Comparison of ENCODE assay signal across 9 mouse cellular contexts in the genomic region with DNA sequence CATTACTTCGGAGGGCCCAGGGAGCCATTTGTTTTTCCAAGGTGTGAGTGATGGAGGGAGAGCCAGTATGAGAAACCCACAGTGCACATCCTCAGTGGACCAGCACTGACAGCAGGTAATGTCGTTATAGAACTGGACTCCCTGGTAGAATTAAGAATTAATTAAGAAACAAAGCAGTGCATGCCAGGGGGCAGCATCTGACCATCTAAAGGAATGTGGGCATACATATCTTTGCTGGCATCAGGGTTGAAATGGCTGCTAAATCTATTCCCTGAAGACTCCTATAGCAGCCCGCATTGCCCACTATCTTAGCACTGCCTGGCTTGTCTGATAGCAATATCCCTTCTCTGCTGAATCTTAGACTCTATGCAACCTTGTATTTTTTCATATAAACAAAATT.
DNase-seq lines count a peak whose midpoint lies in the region; ATAC-seq and TF ChIP-seq lines count a peak whose summit lies in the region.
"Had no signal": no experiment of that assay in that cellular context is flagged by ENCODE, and none has a peak within 500 bp of the region (broad histone marks: within the 10 kb centered on the region; RNA-seq: fewer than 3 reads in every experiment).

No protein-coding gene starts in this region.

- no peaks in the 10 kb centered on the region for H3K79me2 ChIP-seq in MEL (ENCODE audit: control insufficient read depth, insufficient read depth, low read length, poor library complexity)

- H3K27ac ChIP-seq in forebrain, postnatal 0 days (ENCODE audit: low read depth, low read length) = no peak overlapping the region
- H3K27ac ChIP-seq in forebrain, embryonic 13.5 days = no peak overlapping the region
- H3K27ac ChIP-seq in liver, postnatal 0 days (ENCODE audit: low read depth) = no peak overlapping the region
- no peak overlapping the region for H3K27ac ChIP-seq in liver, embryonic 12.5 days
- H3K27ac ChIP-seq in MEL (ENCODE audit: control insufficient read depth, low read depth, low read length) = no peak overlapping the region
- no peak overlapping the region for H3K27ac ChIP-seq in forebrain, embryonic 15.5 days (replicated peaks)
- H3K27ac ChIP-seq: lung, embryonic 15.5 days had no signal

- TF ChIP-seq CTCF in forebrain, postnatal 0 days (IDR thresholded peaks at IDR 0.05; ENCODE audit: low read depth) = 0 out of 2 replicates have a peak, but pooled peaks have one; percentile 29
- TF ChIP-seq CTCF in liver, postnatal 0 days (IDR thresholded peaks at IDR 0.05; ENCODE audit: low read depth) = peak; percentile 30
- peak in 1 of 3 experiments; percentile 24; a peak in 2 of 6 replicates for TF ChIP-seq CTCF in MEL (IDR thresholded peaks at IDR 0.05 in 2 of 3, conservative IDR thresholded peaks at IDR 0.05 in 1 of 3; ENCODE audit: control insufficient read depth in 1 of 3, insufficient read depth in 1 of 3, low read depth in 2 of 3, low read length in 3 of 3, poor library complexity in 1 of 3, severe bottlenecking in 1 of 3)

- H3K9me3 ChIP-seq in forebrain, postnatal 0 days (ENCODE audit: low read length) = no peaks in the 10 kb centered on the region
- H3K9me3 ChIP-seq in forebrain, embryonic 13.5 days (replicated peaks) = no peaks in the 10 kb centered on the region
- no peaks in the 10 kb centered on the region for H3K9me3 ChIP-seq in liver, postnatal 0 days (ENCODE audit: low read length)
- H3K9me3 ChIP-seq in liver, embryonic 12.5 days (replicated peaks) = no peaks in the 10 kb centered on the region
- H3K9me3 ChIP-seq in MEL (replicated peaks; ENCODE audit: insufficient read depth, low read length) = no peaks in the 10 kb centered on the region
- H3K9me3 ChIP-seq in forebrain, embryonic 15.5 days = no peaks in the 10 kb centered on the region
- H3K9me3 ChIP-seq: lung, embryonic 15.5 days had no signal

- H3K27me3 ChIP-seq in forebrain, postnatal 0 days (ENCODE audit: insufficient read depth, low read length) = no peaks in the 10 kb centered on the region
- H3K27me3 ChIP-seq in forebrain, embryonic 13.5 days = no peaks in the 10 kb centered on the region
- no peaks in the 10 kb centered on the region for H3K27me3 ChIP-seq in liver, postnatal 0 days (ENCODE audit: insufficient read depth, low read length)
- H3K27me3 ChIP-seq in liver, embryonic 12.5 days (replicated peaks) = no peaks in the 10 kb centered on the region
- H3K27me3 ChIP-seq in MEL (ENCODE audit: control insufficient read depth in 1 of 2, insufficient read depth in 2 of 2, low read length in 2 of 2) = peaks cover 0 to 4% of the 10 kb centered on the region in 2 experiments; a peak in 3 of 4 replicates
- H3K27me3 ChIP-seq in forebrain, embryonic 15.5 days = no peaks in the 10 kb centered on the region
- H3K27me3 ChIP-seq: lung, embryonic 15.5 days had no signal

- no peak for DNase-seq in forebrain, postnatal 0 days
- no peak for DNase-seq in liver, postnatal 0 days
- DNase-seq in MEL (ENCODE audit: low read depth, low spot score) = no peak
- peak; percentile 29 for DNase-seq in kidney, adult 9 months
- DNase-seq in gastrocnemius, postnatal 4 days (ENCODE audit: low spot score in 2 of 2) = no peak

- peak; percentile 37 for TF ChIP-seq RAD21 in MEL (IDR thresholded peaks at IDR 0.05; ENCODE audit: low read depth, low read length)

- H3K4me3 ChIP-seq in forebrain, postnatal 0 days (ENCODE audit: low read depth, low read length) = no peak overlapping the region
- H3K4me3 ChIP-seq in forebrain, embryonic 13.5 days = no peak overlapping the region
- H3K4me3 ChIP-seq in liver, postnatal 0 days (ENCODE audit: low read depth, low read length) = no peak overlapping the region
- no peak overlapping the region for H3K4me3 ChIP-seq in liver, embryonic 12.5 days
- no peak overlapping the region for H3K4me3 ChIP-seq in MEL (ENCODE audit: control insufficient read depth in 1 of 2, insufficient read depth in 1 of 2, low read depth in 2 of 2, low read length in 2 of 2)
- no peak overlapping the region for H3K4me3 ChIP-seq in forebrain, embryonic 15.5 days
- H3K4me3 ChIP-seq: lung, embryonic 15.5 days had no signal

- H3K4me2 ChIP-seq in forebrain, postnatal 0 days (ENCODE audit: low read depth) = no peak overlapping the region
- no peak overlapping the region for H3K4me2 ChIP-seq in forebrain, embryonic 13.5 days
- H3K4me2 ChIP-seq in liver, postnatal 0 days (ENCODE audit: low read depth, low read length) = no peak overlapping the region
- H3K4me2 ChIP-seq in liver, embryonic 12.5 days = no peak overlapping the region
- no peak overlapping the region for H3K4me2 ChIP-seq in forebrain, embryonic 15.5 days (replicated peaks)
- H3K4me2 ChIP-seq: lung, embryonic 15.5 days had no signal

- ATAC-seq in forebrain, postnatal 0 days = no peak
- ATAC-seq in forebrain, embryonic 13.5 days = no peak
- ATAC-seq in liver, postnatal 0 days = no peak
- ATAC-seq in liver, embryonic 12.5 days = no peak
- no peak for ATAC-seq in forebrain, embryonic 15.5 days (replicated peaks)

- H3K4me1 ChIP-seq in forebrain, postnatal 0 days (ENCODE audit: insufficient read depth) = no peaks in the 10 kb centered on the region
- H3K4me1 ChIP-seq in forebrain, embryonic 13.5 days = no peaks in the 10 kb centered on the region
- H3K4me1 ChIP-seq in liver, postnatal 0 days (ENCODE audit: insufficient read depth) = no peaks in the 10 kb centered on the region
- no peaks in the 10 kb centered on the region for H3K4me1 ChIP-seq in liver, embryonic 12.5 days
- H3K4me1 ChIP-seq in MEL (ENCODE audit: control insufficient read depth in 1 of 2, insufficient read depth in 2 of 2, low read length in 2 of 2) = no peaks in the 10 kb centered on the region
- H3K4me1 ChIP-seq in forebrain, embryonic 15.5 days = no peaks in the 10 kb centered on the region
- H3K4me1 ChIP-seq: lung, embryonic 15.5 days had no signal

- no peak for TF ChIP-seq POLR2A in MEL (IDR thresholded peaks at IDR 0.05; ENCODE audit: control insufficient read depth in 1 of 2, insufficient read depth in 1 of 2, low read depth in 1 of 2, low read length in 2 of 2, poor library complexity in 1 of 2)

- no peak for TF ChIP-seq EP300 in liver, postnatal 0 days (IDR thresholded peaks at IDR 0.05; ENCODE audit: low read depth)
- no peak for TF ChIP-seq EP300 in MEL (IDR thresholded peaks at IDR 0.05; ENCODE audit: low read depth in 1 of 2, low read length in 2 of 2)

- H3K36me3 ChIP-seq in forebrain, postnatal 0 days (ENCODE audit: insufficient read depth) = no peaks in the 10 kb centered on the region
- no peaks in the 10 kb centered on the region for H3K36me3 ChIP-seq in forebrain, embryonic 13.5 days (ENCODE audit: poor library complexity, severe bottlenecking)
- no peaks in the 10 kb centered on the region for H3K36me3 ChIP-seq in liver, postnatal 0 days (replicated peaks; ENCODE audit: insufficient read depth, low read length)
- no peaks in the 10 kb centered on the region for H3K36me3 ChIP-seq in liver, embryonic 12.5 days
- H3K36me3 ChIP-seq in MEL (ENCODE audit: control insufficient read depth in 1 of 2, insufficient read depth in 2 of 2, low read length in 2 of 2) = no peaks in the 10 kb centered on the region
- H3K36me3 ChIP-seq in forebrain, embryonic 15.5 days = no peaks in the 10 kb centered on the region
- H3K36me3 ChIP-seq: lung, embryonic 15.5 days had no signal

- 71% methylated on average over 3 of the region's 3 CpGs for WGBS in forebrain, postnatal 0 days
- WGBS in forebrain, embryonic 13.5 days = 78% methylated on average over 3 of the region's 3 CpGs
- 71% methylated on average over 3 of the region's 3 CpGs for WGBS in liver, postnatal 0 days (ENCODE audit: insufficient replicate concordance)
- WGBS in liver, embryonic 12.5 days (ENCODE audit: insufficient replicate concordance) = 75% methylated on average over 3 of the region's 3 CpGs
- 65% methylated on average over 3 of the region's 3 CpGs for WGBS in forebrain, embryonic 15.5 days

- no peak overlapping the region for H3K9ac ChIP-seq in forebrain, postnatal 0 days
- H3K9ac ChIP-seq in forebrain, embryonic 13.5 days = no peak overlapping the region
- H3K9ac ChIP-seq in liver, postnatal 0 days (replicated peaks) = no peak overlapping the region
- no peak overlapping the region for H3K9ac ChIP-seq in liver, embryonic 12.5 days
- H3K9ac ChIP-seq in MEL (ENCODE audit: control insufficient read depth, low read depth, low read length, poor library complexity, severe bottlenecking) = no peak overlapping the region
- H3K9ac ChIP-seq in forebrain, embryonic 15.5 days (replicated peaks) = no peak overlapping the region
- H3K9ac ChIP-seq: lung, embryonic 15.5 days had no signal

TF ChIP-seq in MEL, 35 proteins besides CTCF, POLR2A, EP300 and RAD21:
- TF ChIP-seq ZC3H11A (IDR thresholded peaks at IDR 0.05; ENCODE audit: low read depth, low read length) (peak; percentile 33; the same call in 1 of the 2 replicates), SMC3 (IDR thresholded peaks at IDR 0.05; ENCODE audit: low read depth, low read length) (peak; percentile 43), MAX (IDR thresholded peaks at IDR 0.05; ENCODE audit: low read length) (no peak), SIN3A (IDR thresholded peaks at IDR 0.05; ENCODE audit: low read length) (no peak), E2F4 (IDR thresholded peaks at IDR 0.05; ENCODE audit: borderline replicate concordance, low read depth, low read length) (no peak), TBP (IDR thresholded peaks at IDR 0.05; ENCODE audit: low read depth, low read length) (no peak)
